Comparison of ENCODE assay signal across 15 mouse cellular contexts in the genomic region with DNA sequence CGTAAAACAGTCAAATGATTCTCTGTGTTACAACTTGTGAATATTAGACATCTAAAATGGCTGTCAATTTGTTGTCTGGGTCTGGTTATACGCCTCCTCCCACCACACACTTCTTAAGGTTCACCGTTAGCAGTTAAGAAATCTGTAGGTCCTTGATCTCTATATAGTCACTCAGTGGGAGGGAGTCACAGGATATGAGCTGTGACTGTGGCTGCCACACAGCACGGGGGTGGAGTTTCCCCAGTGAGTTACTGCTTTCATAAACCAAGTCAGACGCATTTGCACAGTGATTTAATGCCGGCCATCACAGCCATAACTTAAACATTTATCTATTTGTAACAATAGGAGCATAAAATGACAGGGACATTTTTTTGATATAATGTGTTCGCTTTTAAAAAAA. TPM values are rescaled to one million over a fixed set of nuclear protein-coding genes. Genes with fewer than 3 reads are reported as not detected.
DNase-seq lines count a peak whose midpoint lies in the region; ATAC-seq and TF ChIP-seq lines count a peak whose summit lies in the region.
"Had no signal": no experiment of that assay in that cellular context is flagged by ENCODE, and none has a peak within 500 bp of the region (broad histone marks: within the 10 kb centered on the region; RNA-seq: fewer than 3 reads in every experiment).

No protein-coding gene starts in this region.

- peaks cover 46% of the 10 kb centered on the region for H3K4me1 ChIP-seq in forebrain, embryonic 15.5 days
- H3K4me1 ChIP-seq in forebrain, postnatal 0 days (ENCODE audit: insufficient read depth), result peaks cover 19% of the 10 kb centered on the region
- peaks cover 26% of the 10 kb centered on the region for H3K4me1 ChIP-seq in midbrain, embryonic 16.5 days (ENCODE audit: control insufficient read depth, insufficient read depth, low read length)
- peaks cover 34% of the 10 kb centered on the region for H3K4me1 ChIP-seq in midbrain, embryonic 10.5 days

- no peaks in the 10 kb centered on the region for H3K9me3 ChIP-seq in forebrain, embryonic 15.5 days
- no peaks in the 10 kb centered on the region for H3K9me3 ChIP-seq in forebrain, postnatal 0 days (ENCODE audit: low read length)
- H3K9me3 ChIP-seq in midbrain, embryonic 16.5 days (replicated peaks; ENCODE audit: control insufficient read depth, low read length, poor library complexity, severe bottlenecking), result no peaks in the 10 kb centered on the region
- no peaks in the 10 kb centered on the region for H3K9me3 ChIP-seq in midbrain, embryonic 10.5 days (replicated peaks)
- H3K9me3 ChIP-seq: hindbrain, embryonic 12.5 days; midbrain, embryonic 12.5 days; stomach, embryonic 15.5 days had no signal

- 0 out of 2 replicates have a peak overlapping the region, but pooled peaks have one; percentile 27 for H3K27ac ChIP-seq in forebrain, embryonic 15.5 days (replicated peaks)
- no peak overlapping the region for H3K27ac ChIP-seq in forebrain, postnatal 0 days (ENCODE audit: low read depth, low read length)
- H3K27ac ChIP-seq in midbrain, embryonic 16.5 days (ENCODE audit: low read length), result no peak overlapping the region
- no peak overlapping the region for H3K27ac ChIP-seq in midbrain, embryonic 10.5 days (replicated peaks)
- H3K27ac ChIP-seq: hindbrain, embryonic 12.5 days; midbrain, embryonic 12.5 days; stomach, embryonic 15.5 days had no signal

- 43% methylated on average over 7 of the region's 7 CpGs for WGBS in forebrain, embryonic 15.5 days
- WGBS in forebrain, postnatal 0 days, result 42% methylated on average over 7 of the region's 7 CpGs
- WGBS in midbrain, embryonic 16.5 days, result 42% methylated on average over 7 of the region's 7 CpGs
- 75% methylated on average over 7 of the region's 7 CpGs for WGBS in midbrain, embryonic 10.5 days

- H3K27me3 ChIP-seq in forebrain, embryonic 15.5 days, result peaks cover 9% of the 10 kb centered on the region; the same call in 1 of the 2 replicates
- no peaks in the 10 kb centered on the region for H3K27me3 ChIP-seq in forebrain, postnatal 0 days (ENCODE audit: insufficient read depth, low read length)
- no peaks in the 10 kb centered on the region for H3K27me3 ChIP-seq in midbrain, embryonic 16.5 days (ENCODE audit: control insufficient read depth, insufficient read depth, low read depth, low read length)
- peaks cover 42% of the 10 kb centered on the region for H3K27me3 ChIP-seq in midbrain, embryonic 10.5 days (ENCODE audit: low read depth, poor library complexity, severe bottlenecking)

- no peak for DNase-seq in forebrain, postnatal 0 days
- DNase-seq in midbrain, embryonic 10.5 days (ENCODE audit: low spot score), result no peak
- peak; percentile 36 for DNase-seq in embryo, embryonic 10.5 days (ENCODE audit: low spot score)
- DNase-seq in thymus, postnatal 0 days (ENCODE audit: low spot score), result peak; percentile 86
- no peak for DNase-seq in yolk sac, embryonic 10.5 days (ENCODE audit: low spot score)
- DNase-seq in layer of hippocampus, postnatal 25 days (ENCODE audit: extremely low spot score in 1 of 2, low spot score in 1 of 2), result no peak
- DNase-seq: cerebellum, adult 8-10 months; heart, adult 11 months; kidney, postnatal 4 days; liver had no signal

- no peak overlapping the region for H3K4me3 ChIP-seq in forebrain, embryonic 15.5 days
- no peak overlapping the region for H3K4me3 ChIP-seq in forebrain, postnatal 0 days (ENCODE audit: low read depth, low read length)
- H3K4me3 ChIP-seq in midbrain, embryonic 16.5 days (ENCODE audit: low read depth, low read length), result no peak overlapping the region
- no peak overlapping the region for H3K4me3 ChIP-seq in midbrain, embryonic 10.5 days
- H3K4me3 ChIP-seq: hindbrain, embryonic 12.5 days; midbrain, embryonic 12.5 days; stomach, embryonic 15.5 days had no signal

- no peak overlapping the region for H3K9ac ChIP-seq in forebrain, embryonic 15.5 days (replicated peaks)
- H3K9ac ChIP-seq in forebrain, postnatal 0 days, result no peak overlapping the region
- no peak overlapping the region for H3K9ac ChIP-seq in midbrain, embryonic 16.5 days (ENCODE audit: low read depth, low read length)
- H3K9ac ChIP-seq: hindbrain, embryonic 12.5 days; midbrain, embryonic 12.5 days; stomach, embryonic 15.5 days had no signal

- TF ChIP-seq CTCF in forebrain, postnatal 0 days (IDR thresholded peaks at IDR 0.05; ENCODE audit: low read depth), result no peak

- no peaks in the 10 kb centered on the region for H3K36me3 ChIP-seq in forebrain, embryonic 15.5 days
- no peaks in the 10 kb centered on the region for H3K36me3 ChIP-seq in forebrain, postnatal 0 days (ENCODE audit: insufficient read depth)
- H3K36me3 ChIP-seq in midbrain, embryonic 16.5 days (ENCODE audit: control insufficient read depth, insufficient read depth, low read length), result no peaks in the 10 kb centered on the region
- no peaks in the 10 kb centered on the region for H3K36me3 ChIP-seq in midbrain, embryonic 10.5 days
- H3K36me3 ChIP-seq: hindbrain, embryonic 12.5 days; midbrain, embryonic 12.5 days; stomach, embryonic 15.5 days had no signal

- no peak overlapping the region for H3K4me2 ChIP-seq in forebrain, embryonic 15.5 days (replicated peaks)
- no peak overlapping the region for H3K4me2 ChIP-seq in forebrain, postnatal 0 days (ENCODE audit: low read depth)
- 0 out of 2 replicates have a peak overlapping the region, but pooled peaks have one; percentile 12 for H3K4me2 ChIP-seq in midbrain, embryonic 16.5 days (ENCODE audit: low read length)
- H3K4me2 ChIP-seq: hindbrain, embryonic 12.5 days; midbrain, embryonic 12.5 days; stomach, embryonic 15.5 days had no signal

- no peak for ATAC-seq in forebrain, embryonic 15.5 days (replicated peaks)
- no peak for ATAC-seq in forebrain, postnatal 0 days
- ATAC-seq in midbrain, embryonic 16.5 days, result no peak

RNA-seq across cellular contexts. Expression of gene Skap1, which starts 2.6 kb away (rescaled TPM):
- 2.7 and 2.8 TPM in 2 replicates for polyA plus RNA-seq in forebrain, embryonic 15.5 days (2015; fragmentation: Nextera tagmentation; extraction: Ambion mirVana)
- total RNA-seq in forebrain, postnatal 0 days (2014; rRNA removed), result 1.6 and 3.2 TPM in 2 replicates
- polyA plus RNA-seq in forebrain, postnatal 0 days (2015; fragmentation: Nextera tagmentation; extraction: Ambion mirVana), result 2.7 and 3.7 TPM in 2 replicates
- 3.6 and 4.9 TPM in 2 replicates for polyA plus RNA-seq in midbrain, embryonic 16.5 days (2015; fragmentation: Nextera tagmentation; extraction: Ambion mirVana)
- polyA plus RNA-seq in midbrain, embryonic 10.5 days (2016; fragmentation: Nextera tagmentation; extraction: Ambion mirVana), result 1.4 and 1.8 TPM in 2 replicates
- 376 and 450 TPM in 2 replicates for polyA plus RNA-seq in thymus, postnatal 0 days (2015; fragmentation: Nextera tagmentation; extraction: Ambion mirVana)
- total RNA-seq in layer of hippocampus, postnatal 25 days (2021), result 1 to 10 TPM; 1.2 to 1.3 TPM

Comparison
In these comparisons a context has a peak if more than half of its experiments do, and no peak if none do; other contexts are left out.
1. DNase-seq: peak in embryo, embryonic 10.5 days (single experiment) and thymus, postnatal 0 days (single experiment); none in forebrain, postnatal 0 days (single experiment), midbrain, embryonic 10.5 days (single experiment), yolk sac, embryonic 10.5 days (single experiment) and layer of hippocampus, postnatal 25 days (0 of 2).
2. RNA of gene Skap1, which starts 2.6 kb away (polyA plus RNA-seq): 376 to 450 TPM in thymus, postnatal 0 days; 2.7 to 3.7 TPM in forebrain, postnatal 0 days, 3.6 to 4.9 TPM in midbrain, embryonic 16.5 days, 2.7 to 2.8 TPM in forebrain, embryonic 15.5 days and 1.4 to 1.8 TPM in midbrain, embryonic 10.5 days; every median in the first group is over 10 times any median in the second.